8 mouse cellular contexts compared by ENCODE assay signal in the genomic region with DNA sequence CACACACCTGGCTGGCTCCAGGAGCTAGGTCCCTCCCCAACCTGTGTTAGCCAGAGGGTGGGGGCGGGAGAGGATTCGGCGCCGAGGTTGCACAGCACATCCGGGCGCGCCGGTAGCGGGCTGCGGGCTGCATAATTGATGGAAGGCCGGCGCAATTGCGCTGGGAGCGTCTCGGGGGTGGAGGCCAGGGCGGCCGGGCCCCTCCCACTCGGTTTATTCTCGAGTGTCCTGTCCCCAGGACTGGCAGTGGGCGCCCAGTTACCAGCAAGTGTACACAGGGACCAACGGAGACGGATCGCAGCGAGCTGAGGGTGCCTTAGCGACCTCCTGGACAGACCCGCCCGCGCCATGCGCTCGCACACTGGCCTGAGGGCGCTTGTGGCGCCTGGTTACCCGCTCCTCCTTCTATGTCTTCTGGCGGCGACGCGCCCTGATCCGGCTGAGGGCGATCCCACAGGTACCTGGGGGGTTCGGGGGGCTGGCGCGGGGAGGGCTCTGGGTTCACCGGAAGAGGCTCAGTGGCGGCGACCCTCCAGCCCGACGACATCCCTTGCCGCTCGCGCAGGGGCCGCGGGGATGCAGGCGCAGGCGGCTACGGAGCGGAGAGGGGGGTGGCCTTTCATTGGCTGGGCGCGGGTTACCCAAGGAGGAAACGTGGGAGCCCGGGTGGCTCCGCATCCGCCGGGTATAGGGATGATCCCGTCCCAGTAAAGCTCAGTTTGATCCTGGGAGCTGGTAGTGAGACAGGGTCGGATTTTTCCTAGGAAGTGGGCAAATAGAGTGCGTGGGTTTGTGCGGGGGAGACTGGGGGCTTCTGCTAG. TPM values are rescaled to one million over a fixed set of nuclear protein-coding genes. Genes with fewer than 3 reads are reported as not detected.
DNase-seq lines count a peak whose midpoint lies in the region; ATAC-seq lines count a peak whose summit lies in the region.

A gene (minus strand): TSS at position 575 of the 821 bp plus-strand sequence.

- peaks cover 67% of the 10 kb centered on the region for H3K4me1 ChIP-seq in erythroblast, embryonic 14.5 days (ENCODE audit: control insufficient read depth)

- H3K36me3 ChIP-seq in erythroblast, embryonic 14.5 days (ENCODE audit: control insufficient read depth), result peaks cover 10% of the 10 kb centered on the region

- H3K27me3 ChIP-seq in erythroblast, embryonic 14.5 days (ENCODE audit: control insufficient read depth), result peaks cover 34% of the 10 kb centered on the region

- intact Hi-C loops in left cerebral cortex, postnatal 36 days (cut with DNase I), result no loop called here

- ATAC-seq in erythroblast, adult 5-6 weeks (replicated peaks; ENCODE audit: low FRiP score, poor library complexity, severe bottlenecking), result no peak
- peak; percentile 45 for ATAC-seq in inflammation-experienced regulatory T-cells, adult 6 months
- ATAC-seq in megakaryocyte progenitor cell, adult 5-6 weeks (replicated peaks; ENCODE audit: poor library complexity), result peak; percentile 56

- no peaks in the 10 kb centered on the region for H3K9me3 ChIP-seq in erythroblast, embryonic 14.5 days (ENCODE audit: control insufficient read depth, low read length)

- peak; percentile 85 to 87 for DNase-seq in cerebellum, postnatal 10 days
- DNase-seq in frontal cortex, postnatal 25 days (ENCODE audit: low spot score in 2 of 2), result peak; percentile 34 to 39
- DNase-seq in left cerebral cortex, postnatal 36 days (ENCODE audit: low spot score in 2 of 2), result peak; percentile 68 to 76
- peak; percentile 63 for DNase-seq in right cerebral cortex, postnatal 14 days

- H3K4me3 ChIP-seq in erythroblast, embryonic 14.5 days (replicated peaks), result peak within 1 kb of the TSS; percentile 91

RNA-seq across cellular contexts. Expression of the gene that starts here (rescaled TPM):
- polyA plus RNA-seq in erythroblast, embryonic 14.5 days (2012), result not detected in 2 replicates
- total RNA-seq in erythroblast, adult 5-6 weeks (2015; ENCODE audit: low replicate concordance), result not detected in 2 replicates
- not detected in 2 replicates for total RNA-seq in erythroblast, adult 5-6 weeks (2017; ENCODE audit: low replicate concordance)
- under 1 TPM in 2 of 3 experiments, not detected in 1; 0.15 to 0.26 TPM for polyA plus RNA-seq in inflammation-experienced regulatory T-cells, adult 6 months (2017; shearing (Covaris generic))
- 1 to 10 TPM; 1.0 to 1.4 TPM for total RNA-seq in left cerebral cortex, postnatal 36 days (2021)
- 0.12 and 0.34 TPM in 2 replicates for total RNA-seq in megakaryocyte progenitor cell, adult 5-6 weeks (2015)
- 0.25 and 0.74 TPM in 2 replicates for total RNA-seq in megakaryocyte progenitor cell, adult 5-6 weeks (2017)

Comparison
In these comparisons a context has a peak if more than half of its experiments do, and no peak if none do; other contexts are left out.
1. Peak in ATAC-seq in inflammation-experienced regulatory T-cells, adult 6 months; RNA of the gene not detected or under 1 TPM.
2. Peak in ATAC-seq in megakaryocyte progenitor cell, adult 5-6 weeks; RNA of the gene not detected or under 1 TPM.